Mouse (Mus musculus): Measurements from ENCODE around the gene Fnip1.
"Not testable (repeated sequence)": the region's sequence is repeated elsewhere in the genome, so short reads cannot be mapped to it uniquely, and the experiment has no call there.

The Fnip1 gene

DNA sequence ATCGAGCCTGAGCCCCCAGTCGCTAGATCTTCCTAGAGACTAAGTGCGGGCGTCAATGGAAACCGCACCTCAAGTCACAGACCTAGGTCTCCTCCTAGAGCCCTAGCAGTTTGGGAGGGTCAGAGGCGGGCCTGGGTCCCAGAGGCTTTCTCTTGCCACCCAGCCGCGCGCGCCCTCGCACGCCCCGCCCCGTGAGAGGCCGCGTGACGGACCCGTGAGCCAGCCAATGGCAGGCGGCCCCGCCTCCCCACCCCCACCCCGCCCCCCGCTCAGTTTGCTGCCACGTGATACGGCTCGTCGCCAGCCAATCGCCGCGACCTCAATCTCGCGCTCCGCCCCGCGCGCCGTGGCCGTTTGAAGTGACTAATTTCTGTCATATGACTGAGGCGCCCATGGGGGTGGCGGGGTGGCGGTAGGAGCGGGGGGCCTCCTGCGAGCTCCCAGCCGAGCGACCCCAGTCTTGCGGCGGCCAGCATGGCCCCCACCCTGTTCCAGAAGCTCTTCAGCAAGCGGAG lies at the start of gene Fnip1:
Gene Fnip1 (plus strand): TSS at position 377 of the 515 bp plus-strand sequence.
- peak; percentile 93 to 95 for DNase-seq

DNA sequence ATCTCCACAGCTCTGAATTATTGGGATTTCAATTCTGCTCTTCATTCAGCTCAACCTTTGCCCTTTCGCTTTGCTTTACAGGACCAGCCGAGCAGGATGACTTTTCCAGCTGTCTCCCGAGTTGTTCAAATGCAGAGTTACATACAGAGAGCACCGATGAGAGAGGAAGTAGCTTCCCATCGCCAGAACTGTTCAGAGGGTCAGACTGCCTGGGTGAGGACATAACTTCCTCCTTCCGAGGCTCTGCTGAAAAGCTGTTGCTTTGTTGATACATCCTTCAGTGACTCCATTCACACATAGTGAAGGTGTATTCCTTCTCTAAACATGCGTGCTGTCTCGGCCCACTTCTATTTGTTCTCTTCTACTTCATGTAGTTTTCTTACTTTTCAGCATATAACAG lies 47.6 kb upstream of the Fnip1 start:
- DNase-seq = no peak

- no peak for DNase-seq
These were observed 46.7 kb upstream of the Fnip1 start for GRCm38 (mm10) chr11:54391326-54391725.

- DNase-seq = no peak
These were observed 41.3 kb upstream of the Fnip1 start for GRCm38 (mm10) chr11:54396686-54397085.

DNA sequence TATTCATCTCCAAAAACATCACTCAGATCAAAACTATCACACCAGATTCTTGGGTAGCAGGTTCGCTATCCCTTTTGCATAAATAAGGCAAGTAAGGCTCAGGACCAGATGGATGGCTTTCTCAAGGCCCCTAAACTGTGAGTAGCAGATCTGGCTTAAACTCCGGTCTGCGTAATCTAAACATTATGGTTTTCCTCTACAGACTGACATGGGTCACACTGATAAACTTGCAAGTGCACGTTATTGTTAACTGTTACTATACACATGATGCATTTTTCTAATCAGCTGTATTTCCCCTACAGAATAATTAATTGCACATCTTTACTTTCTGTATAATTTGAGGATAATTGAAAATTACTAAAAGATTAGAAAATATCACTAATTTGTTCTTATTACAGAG lies 39.9 kb upstream of the Fnip1 start:
- DNase-seq = no peak

GRCm38 (mm10) chr11:54400803-54401202 lies 37.2 kb upstream of the Fnip1 start:
- DNase-seq = not testable (repeated sequence)

GRCm38 (mm10) chr11:54404885-54405284 lies 33.1 kb upstream of the Fnip1 start:
- no peak for DNase-seq

DNA sequence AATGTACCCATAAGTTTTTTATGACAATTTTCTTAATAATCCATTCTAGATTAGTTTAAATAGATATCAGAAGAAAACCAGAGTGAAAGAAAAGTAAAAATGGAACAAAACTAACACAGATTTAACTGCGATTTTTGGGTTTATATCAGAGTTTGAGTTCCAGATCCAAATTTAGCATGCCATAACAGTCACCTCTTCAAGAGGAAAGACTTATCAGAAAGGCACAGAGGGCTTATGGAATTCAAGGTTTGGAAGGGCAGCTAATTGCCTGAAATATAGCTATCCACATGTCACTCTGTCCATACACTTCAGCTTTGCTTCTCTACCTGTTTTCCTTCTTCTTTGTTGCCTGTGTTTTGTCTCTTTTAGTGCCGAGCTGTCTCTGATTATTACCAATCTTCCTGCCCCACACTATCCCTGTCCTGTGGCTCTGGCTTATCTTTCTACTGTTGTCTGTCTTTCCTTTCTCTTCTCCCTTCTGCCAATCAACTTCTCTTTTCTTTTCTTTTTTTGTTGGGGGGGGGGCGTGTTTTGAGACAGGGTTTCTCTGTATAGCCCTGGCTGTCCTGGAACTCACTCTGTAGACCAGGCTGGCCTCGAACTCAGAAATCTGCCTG lies 31.0 kb upstream of the Fnip1 start:
- no peak for DNase-seq

- no peak for DNase-seq
These were observed 27.4 kb upstream of the Fnip1 start for GRCm38 (mm10) chr11:54410612-54411011.

DNA sequence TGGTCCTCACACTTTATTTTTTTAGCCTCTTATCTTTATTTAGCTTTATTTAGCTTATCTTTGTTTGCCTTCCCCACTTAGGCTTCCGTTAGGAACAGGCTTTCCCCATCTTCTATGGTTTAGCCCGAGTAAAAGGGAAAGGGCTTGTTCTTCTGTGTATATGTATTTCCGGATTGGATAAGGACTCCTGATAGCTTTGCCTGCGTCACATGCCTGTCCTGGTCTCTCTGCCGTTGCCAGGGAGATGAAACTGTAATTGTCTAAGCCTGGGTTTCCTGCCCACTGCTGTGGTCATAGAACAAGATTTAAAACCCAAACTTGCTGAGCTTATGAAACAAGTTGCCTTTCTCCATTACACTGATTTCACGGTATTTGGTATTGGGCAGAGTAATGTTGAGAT lies 25.0 kb upstream of the Fnip1 start:
- DNase-seq = no peak

- DNase-seq = no peak
These were observed 15.0 kb upstream of the Fnip1 start for GRCm38 (mm10) chr11:54423007-54423406.

DNA sequence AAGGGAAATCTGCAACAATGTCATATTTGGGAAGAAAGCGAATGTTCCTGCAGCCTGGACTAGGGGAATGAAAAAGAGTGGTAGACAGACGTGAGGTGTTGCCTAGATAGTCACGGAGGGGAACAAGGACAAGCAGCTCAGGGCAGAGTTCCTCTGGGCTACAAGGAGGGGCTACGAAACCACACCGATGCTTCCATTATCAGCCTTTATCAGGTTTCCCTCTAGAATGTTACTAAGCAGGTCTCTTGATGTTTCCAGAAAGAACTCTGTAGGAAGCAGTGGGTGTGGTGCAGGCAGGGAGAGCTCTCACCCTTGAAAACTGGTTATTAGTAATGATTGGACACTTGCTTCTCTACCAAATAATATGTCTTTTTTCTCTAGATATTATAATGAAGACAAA lies 11.7 kb upstream of the Fnip1 start:
- no peak for DNase-seq

GRCm38 (mm10) chr11:54427138-54427537 lies 10.9 kb upstream of the Fnip1 start:
- no peak for DNase-seq

- peak; percentile 15 for DNase-seq
These were observed 10.2 kb upstream of the Fnip1 start for GRCm38 (mm10) chr11:54427695-54428352.

GRCm38 (mm10) chr11:54429224-54429623 lies 8.8 kb upstream of the Fnip1 start:
- no peak for DNase-seq

GRCm38 (mm10) chr11:54435797-54436196 lies 2.2 kb upstream of the Fnip1 start:
- DNase-seq = no peak

- DNase-seq = no peak
These were observed 633 bp upstream of the Fnip1 start for GRCm38 (mm10) chr11:54437310-54437822.

DNA sequence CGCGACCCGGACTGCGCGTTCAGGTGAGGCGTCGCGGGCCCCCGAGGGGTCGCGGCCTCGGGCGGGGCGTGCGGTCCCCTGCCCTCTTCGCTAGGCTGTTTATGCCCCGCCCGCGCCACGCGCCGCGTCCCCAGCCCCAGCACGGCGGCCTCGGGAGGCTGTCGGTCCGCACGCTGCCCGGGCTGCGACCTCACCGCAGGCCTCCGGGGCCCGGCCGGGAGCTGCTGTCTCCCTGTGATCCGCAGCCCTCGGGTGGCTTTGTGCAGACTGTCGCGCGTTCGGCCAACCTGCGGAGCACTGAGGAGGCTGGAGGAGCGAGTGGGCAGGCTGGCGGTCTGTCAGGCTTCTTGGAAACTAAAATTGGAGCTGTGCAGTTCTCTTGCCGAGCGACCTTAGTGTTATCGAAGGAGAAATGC lies 375 bp downstream of the Fnip1 start:
- peak in 1 of 2 experiments; percentile 62 for DNase-seq

DNA sequence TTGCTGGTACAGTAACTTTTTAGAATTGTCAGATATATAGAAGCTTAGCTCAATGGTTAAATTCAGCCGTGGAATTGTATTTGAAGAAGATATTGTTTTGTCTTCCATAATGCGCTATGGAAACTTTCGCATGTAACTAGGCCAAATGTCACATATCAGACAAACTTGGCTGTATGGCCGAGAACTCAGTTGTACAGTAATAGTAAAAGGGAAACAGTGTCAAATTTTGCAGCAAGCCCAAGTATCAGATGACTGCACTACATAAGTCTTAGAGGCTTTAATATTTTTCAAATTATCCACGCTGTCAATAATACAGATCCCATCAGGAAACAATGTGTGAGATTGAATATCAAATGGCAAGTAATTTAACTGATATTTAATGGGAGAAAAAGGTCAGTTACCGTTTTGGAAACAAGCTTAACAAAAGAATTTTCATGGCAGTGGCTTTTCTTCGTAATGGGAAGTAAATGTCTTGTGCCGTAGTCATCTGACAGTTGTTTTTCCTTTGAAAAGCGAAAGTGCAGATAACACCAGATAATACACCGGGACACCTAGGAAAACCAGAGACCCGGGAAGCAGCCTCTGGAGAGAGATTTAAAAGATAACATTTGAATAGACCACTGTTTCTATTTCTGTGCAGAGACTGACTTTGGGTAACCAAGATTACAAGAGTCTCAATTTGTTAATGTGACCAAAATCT lies 1.1 kb downstream of the Fnip1 start:
- no peak for DNase-seq

DNA sequence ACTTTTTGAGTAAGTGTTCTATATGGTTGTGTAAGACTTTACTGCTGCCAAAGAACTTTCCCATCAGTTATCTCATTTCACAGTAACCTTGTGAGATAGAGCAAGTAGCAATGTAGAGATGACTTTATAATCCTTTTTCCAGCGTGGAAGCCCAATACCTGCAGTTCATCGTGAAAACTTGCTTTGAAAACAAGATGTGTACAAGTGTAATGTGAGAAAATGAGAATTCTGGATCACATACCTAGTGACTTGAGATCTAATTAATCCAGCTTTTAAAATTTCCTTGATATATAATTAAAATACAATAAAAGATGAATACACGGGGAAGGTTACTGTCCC lies 1.7 kb downstream of the Fnip1 start:
- DNase-seq = no peak

DNA sequence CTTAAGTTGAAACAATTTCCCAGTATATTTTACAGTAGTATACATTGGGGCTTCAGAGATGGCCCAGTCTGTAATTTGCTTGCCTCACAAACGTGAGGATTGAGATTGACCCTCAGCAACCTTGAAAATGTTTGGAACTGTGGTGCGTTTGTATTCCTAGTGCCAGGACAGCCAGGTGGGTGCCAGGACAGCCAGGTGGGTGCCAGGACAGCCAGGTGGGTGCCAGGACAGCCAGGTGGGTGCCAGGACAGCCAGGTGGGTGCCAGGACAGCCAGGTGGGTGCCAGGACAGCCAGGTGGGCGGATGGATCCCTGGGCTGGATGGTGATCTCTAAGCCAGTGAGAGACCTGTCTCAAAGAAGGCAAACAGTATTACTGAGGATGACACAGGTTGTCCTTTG lies 12.8 kb downstream of the Fnip1 start:
- not testable (repeated sequence) for DNase-seq

DNA sequence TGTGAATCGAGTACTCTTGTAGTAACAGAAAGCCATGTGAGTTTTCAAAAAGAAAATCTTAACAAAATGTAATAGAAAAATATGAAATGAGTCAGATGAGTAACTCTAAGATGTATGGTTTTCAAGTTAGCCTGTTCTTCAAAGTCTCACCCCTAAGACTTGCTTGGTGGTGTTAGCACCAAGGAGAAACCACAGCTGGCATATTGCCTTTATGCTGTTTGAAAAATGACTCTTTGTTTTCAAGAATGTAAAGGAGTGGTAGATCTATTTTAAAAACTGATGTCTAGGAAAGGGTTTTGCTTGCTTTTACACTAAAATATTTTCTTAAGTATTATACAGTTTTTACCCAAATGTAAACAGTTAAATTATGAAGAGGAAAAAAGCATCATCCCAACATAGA lies 16.5 kb downstream of the Fnip1 start:
- DNase-seq = no peak

GRCm38 (mm10) chr11:54456875-54457274 lies 18.9 kb downstream of the Fnip1 start:
- no peak for DNase-seq

GRCm38 (mm10) chr11:54458168-54458567 lies 20.2 kb downstream of the Fnip1 start:
- no peak for DNase-seq
